Mouse (Mus musculus) adrenal gland, postnatal 10 days (tissue): ENCODE results near the gene Rab3a. TPM values are rescaled to one million over a fixed set of nuclear protein-coding genes. Genes with fewer than 3 reads are reported as not detected.
A peak's percentile ranks its signal among the peaks of the same experiment; 100 is the strongest.

Experiments
- DNase-seq: peaks from one replicate; pipeline ENCODE4 v3.0.0; 2021; ENCODE audit warnings: mixed read lengths
- microRNA-seq: library from miRNA; unstranded; fragments of <30 nt; microRNA quantifications from one replicate; pipeline ENCODE4 v1.2.0, GENCODE M21; 2021
- total RNA-seq, 2 experiments: library from RNA; stranded (reverse); gene quantifications; 2 replicates each; pipeline ENCODE4 v1.2.3; 2021

Gene Rab3a
- total RNA-seq, 2 experiments from 2014 or later = 53.3 to 53.9 TPM

DNA sequence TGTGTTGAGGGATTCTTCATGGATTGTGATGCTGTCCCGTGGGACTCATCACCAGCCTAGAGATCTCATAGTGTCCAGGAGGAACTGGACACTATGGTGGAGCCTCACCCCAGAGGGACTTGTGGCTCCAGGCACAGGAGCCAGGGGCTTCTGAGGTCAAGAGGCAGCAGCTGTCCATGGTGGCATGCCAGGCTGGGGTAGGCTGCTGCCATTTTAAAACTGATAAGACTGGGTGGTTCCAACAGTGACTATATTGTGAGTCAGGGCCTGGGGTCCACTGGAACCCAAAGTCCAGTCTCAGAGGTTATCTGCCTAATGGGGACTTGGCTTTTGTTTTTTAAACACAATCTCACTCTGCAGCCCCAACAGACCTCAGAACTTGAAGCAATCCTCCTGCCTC is 47.4 kb downstream of the Rab3a start:
- no peak for DNase-seq

DNA sequence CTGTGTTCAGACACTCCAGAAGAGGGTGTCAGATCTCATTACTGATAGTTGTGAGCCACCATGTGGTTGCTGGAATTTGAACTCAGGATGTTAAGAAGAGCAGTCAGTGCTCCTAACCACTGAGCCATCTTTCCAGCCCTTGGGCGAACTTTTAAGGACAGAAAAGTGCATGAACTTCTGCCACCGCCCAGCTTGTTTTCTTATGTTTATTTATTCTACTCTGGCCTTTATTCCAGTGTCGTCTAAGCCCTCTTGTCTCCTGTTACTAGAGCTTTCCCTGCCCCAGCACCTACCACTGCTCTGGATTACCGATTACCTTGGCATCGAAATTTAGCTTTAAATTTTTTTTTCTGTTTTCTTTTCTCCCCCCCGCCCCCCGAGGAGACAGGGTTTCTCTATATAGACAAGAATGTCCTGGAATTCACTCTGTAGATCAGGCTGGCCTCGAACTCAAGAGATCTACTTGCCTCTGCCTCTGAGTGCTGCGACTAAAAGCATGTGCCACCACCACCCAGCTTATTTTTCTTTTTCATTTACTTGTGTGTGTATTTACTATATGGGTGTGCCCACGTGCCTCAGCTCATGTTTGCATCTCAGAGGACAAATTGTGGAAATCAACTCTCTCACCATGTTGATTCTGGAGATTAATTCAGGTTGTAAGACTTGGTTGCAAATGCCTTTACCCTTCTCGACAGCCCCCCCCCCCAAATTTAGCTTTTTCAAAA is 48.5 kb downstream of the Rab3a start:
- no peak for DNase-seq

DNA sequence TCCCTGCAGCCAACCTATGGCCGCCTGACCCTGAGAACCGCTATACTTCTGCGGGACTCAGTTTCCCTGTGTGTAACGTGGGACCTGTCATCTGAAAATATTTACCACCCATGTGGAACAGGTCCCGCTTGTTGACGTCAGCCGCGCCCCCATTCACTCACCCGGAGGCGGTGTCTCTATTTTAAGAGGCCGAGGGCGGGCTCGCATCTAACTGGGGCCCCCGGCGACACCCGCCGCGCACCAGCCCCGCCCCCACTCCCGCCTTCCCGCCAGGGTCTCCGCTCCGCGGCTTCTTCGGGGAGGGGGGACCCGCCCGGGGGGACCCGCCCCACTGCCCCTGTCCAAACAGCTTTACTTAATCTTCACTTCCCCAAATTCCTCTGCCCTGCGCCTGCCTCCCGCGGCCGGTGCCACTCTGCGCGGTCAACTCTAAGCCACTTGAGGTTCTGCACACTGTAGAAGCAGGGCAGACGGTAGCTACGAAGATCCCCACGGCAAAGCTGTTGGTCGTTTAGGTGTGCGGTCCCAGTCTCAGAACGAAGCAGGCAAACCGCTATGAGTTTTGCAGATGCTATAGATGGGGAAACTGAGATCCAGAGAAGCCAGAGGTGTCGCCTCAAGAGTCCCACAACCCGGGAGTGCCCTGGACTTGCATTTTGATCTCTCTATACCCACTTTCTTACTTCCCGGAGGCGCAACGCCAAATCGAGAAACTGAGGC is 49.4 kb downstream of the Rab3a start:
- peak; percentile 46 for DNase-seq

DNA sequence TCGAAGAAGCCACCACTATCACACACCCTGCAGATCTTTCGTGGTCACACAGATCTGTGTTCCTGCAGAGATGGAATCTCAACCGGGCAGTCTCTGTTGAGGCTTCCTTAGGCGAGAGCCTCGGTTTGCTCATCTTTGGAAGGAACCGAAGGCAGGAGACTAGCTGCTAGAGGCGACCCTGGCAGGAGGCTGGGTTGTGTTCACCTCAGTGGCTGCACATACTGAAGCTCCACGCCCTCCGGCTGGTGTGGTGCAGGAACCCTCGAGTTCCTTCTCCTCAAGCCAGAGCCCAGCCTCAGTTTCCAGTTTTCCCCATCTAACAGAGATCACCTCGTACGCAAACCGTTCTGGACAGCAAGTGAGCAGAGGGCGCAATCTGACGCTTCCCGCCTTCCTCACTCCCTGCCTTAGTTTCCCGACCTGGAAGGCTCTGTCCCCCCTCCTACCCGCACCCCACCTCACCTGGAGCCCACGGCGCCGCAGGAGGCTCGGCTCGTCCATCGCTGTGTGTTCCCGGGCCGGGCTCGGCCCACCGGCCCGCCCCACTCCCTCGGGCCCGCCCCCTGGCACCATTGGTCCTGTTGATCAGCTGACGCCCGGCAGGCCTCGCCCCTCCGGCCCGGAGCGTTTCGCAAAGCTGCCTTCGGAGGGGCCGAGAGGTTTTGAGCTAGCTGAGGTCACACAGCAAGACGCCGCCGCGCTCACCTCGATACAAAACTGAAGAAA is 50.2 kb downstream of the Rab3a start, which contains the start of gene Mast3:
TSS of gene Mast3 (minus strand) at position 574 of the 726 bp plus-strand sequence.
- peak; percentile 95 for DNase-seq

DNA sequence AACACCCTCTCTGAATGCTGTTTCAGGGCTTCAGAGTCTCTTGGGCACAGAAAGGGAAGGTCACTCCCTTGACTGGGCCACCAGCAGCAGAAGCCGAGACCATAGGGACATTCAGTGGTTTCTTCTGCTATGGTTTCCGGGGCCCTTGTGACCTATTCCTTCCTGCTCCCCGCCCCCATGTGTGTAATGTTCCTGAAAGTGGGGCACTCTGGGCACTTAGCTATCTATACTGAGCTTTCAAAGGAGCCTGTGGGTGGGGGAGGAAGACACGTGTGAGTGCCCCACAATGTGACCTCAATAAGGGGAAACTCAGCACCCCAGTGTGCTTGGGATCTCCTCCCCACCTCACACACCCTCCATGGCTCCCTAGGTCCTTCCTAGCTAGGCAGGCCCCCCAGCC is 52.1 kb downstream of the Rab3a start:
- DNase-seq = no peak

DNA sequence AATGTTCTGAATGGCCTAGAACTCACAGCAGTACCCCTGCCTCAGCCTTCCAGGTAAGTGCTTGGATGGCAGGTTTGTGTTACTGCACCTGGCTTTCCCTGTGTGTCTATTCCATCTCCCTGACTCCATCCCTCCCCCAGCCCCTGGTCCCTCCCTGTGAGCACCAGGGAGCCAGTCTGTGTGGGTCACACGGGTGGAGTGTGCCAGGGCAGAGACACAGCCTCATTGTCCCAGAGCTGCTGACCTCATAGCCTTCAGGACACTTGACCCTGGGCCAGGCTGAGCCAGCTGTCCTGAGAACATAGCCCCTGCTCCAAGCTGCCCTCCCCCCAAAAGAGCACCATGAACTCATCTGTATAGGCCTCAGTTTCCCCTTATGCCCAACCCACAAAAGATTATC is 52.8 kb downstream of the Rab3a start:
- no peak for DNase-seq

DNA sequence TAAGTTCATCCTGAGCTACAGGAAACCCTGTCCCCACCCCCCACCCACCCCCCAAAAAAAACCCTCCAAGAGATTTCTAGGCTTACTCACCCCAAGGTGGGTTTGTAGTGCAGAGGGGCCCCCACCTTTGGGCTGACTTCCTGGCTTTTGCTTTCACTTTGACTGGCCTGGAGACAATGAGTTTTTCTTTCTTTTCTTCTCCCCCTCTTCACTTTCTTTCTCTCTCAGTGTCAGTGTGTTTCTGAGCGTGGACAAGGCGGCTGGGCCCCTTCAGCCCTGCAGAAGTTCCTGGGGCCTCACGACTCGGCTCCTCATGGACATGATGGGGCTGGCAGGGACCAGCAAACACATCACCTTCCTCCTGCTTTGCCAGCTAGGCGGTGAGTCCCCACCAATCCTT is 53.8 kb downstream of the Rab3a start, which contains the start of gene Il12rb1:
TSS of gene Il12rb1 (plus strand) at position 211 of the 400 bp plus-strand sequence.
- DNase-seq = no peak

Small RNA genes within 50 kb of the gene (microRNA-seq; reads per million reads assigned to microRNA genes)
- not detected for gene Mir7240

Other genes with a start within 250 kb of the Rab3a start
- 100 to 1,000 TPM; 121 to 130 TPM for gene Rex1bd, start 247.9 kb upstream of the Rab3a start, total RNA-seq
- gene Uba52, start 243.9 kb upstream of the Rab3a start, total RNA-seq = 1,000 to 10,000 TPM; 1,751 to 1,916 TPM
- gene Fkbp8, start 227.0 kb upstream of the Rab3a start, total RNA-seq = 100 to 1,000 TPM; 226 to 250 TPM
- gene Kxd1, start 226.7 kb upstream of the Rab3a start, total RNA-seq = 10 to 100 TPM; 84.0 to 97.4 TPM
- gene Ell, start 215.2 kb upstream of the Rab3a start, total RNA-seq = 10 to 100 TPM; 22.2 to 26.3 TPM
- gene Isyna1, start 160.3 kb upstream of the Rab3a start, total RNA-seq = 10 to 100 TPM; 59.4 to 59.8 TPM
- gene Ssbp4, start 145.8 kb upstream of the Rab3a start, total RNA-seq = 10 to 100 TPM; 92.0 to 96.9 TPM
- 1 to 10 TPM; 3.3 to 3.6 TPM for gene Lrrc25, start 138.5 kb upstream of the Rab3a start, total RNA-seq
- gene Gdf15, start 122.2 kb upstream of the Rab3a start, total RNA-seq = 1 to 10 TPM in 1 of 2 experiments, under 1 TPM in 1; 0.79 to 1.7 TPM
- gene Pgpep1, start 94.3 kb upstream of the Rab3a start, total RNA-seq = 10 to 100 TPM; 65.7 to 80.6 TPM
- gene Lsm4, start 81.4 kb upstream of the Rab3a start, total RNA-seq = 10 to 100 TPM; 91.5 to 94.7 TPM
- gene Jund, start 55.7 kb upstream of the Rab3a start, total RNA-seq = 100 to 1,000 TPM; 149 to 185 TPM
- under 1 TPM; 0.15 to 0.30 TPM for gene Iqcn, start 51.2 kb upstream of the Rab3a start, total RNA-seq
- gene Gm3336, start 36.1 kb upstream of the Rab3a start, total RNA-seq = not detected
- 1 to 10 TPM; 2.4 to 2.8 TPM for gene Pde4c, start 31.0 kb upstream of the Rab3a start, total RNA-seq
- 100 to 1,000 TPM in 1 of 2 experiments, 10 to 100 TPM in 1; 92.9 to 106 TPM for gene Mpv17l2, start 6.3 kb downstream of the Rab3a start, total RNA-seq
- 10 to 100 TPM; 37.7 to 46.4 TPM for gene Pik3r2, start 22.0 kb downstream of the Rab3a start, total RNA-seq
- 10 to 100 TPM; 17.7 to 22.8 TPM for gene Mast3, start 50.4 kb downstream of the Rab3a start, total RNA-seq
- gene Il12rb1, start 53.8 kb downstream of the Rab3a start, total RNA-seq = under 1 TPM; 0.67 to 0.87 TPM
- 10 to 100 TPM; 11.2 to 13.8 TPM for gene Arrdc2, start 85.0 kb downstream of the Rab3a start, total RNA-seq
- gene Kcnn1, start 108.6 kb downstream of the Rab3a start, total RNA-seq = 1 to 10 TPM; 3.0 to 3.1 TPM
- 10 to 100 TPM; 42.0 to 42.6 TPM for gene Ccdc124, start 119.3 kb downstream of the Rab3a start, total RNA-seq
- under 1 TPM; 0.27 to 0.42 TPM for gene Slc5a5, start 138.1 kb downstream of the Rab3a start, total RNA-seq
- 1,000 to 10,000 TPM; 1,717 to 1,755 TPM for gene Rpl18a, start 142.7 kb downstream of the Rab3a start, total RNA-seq
- 10 to 100 TPM; 26.7 to 30.2 TPM for gene Map1s, start 151.3 kb downstream of the Rab3a start, total RNA-seq